Mouse (Mus musculus): ENCODE data around the gene Ackr4.

Gene Ackr4

GRCm38 (mm10) chr9:104126833-104127232 is at the start of gene Ackr4:
Ackr4 (minus strand) TSS chr9:104126933.
- no peak for DNase-seq (ENCODE audit: low read depth in 2 of 2, low spot score in 2 of 2)

- DNase-seq (ENCODE audit: low read depth in 2 of 2, low spot score in 2 of 2), result no peak
Measured at GRCm38 (mm10) chr9:104172342-104172741, 45.6 kb upstream of the Ackr4 start.

GRCm38 (mm10) chr9:104171651-104172050 is 44.9 kb upstream of the Ackr4 start:
- DNase-seq (ENCODE audit: low read depth in 2 of 2, low spot score in 2 of 2), result no peak

- no peak for DNase-seq (ENCODE audit: low read depth in 2 of 2, low spot score in 2 of 2)
Measured at GRCm38 (mm10) chr9:104169986-104170385, 43.3 kb upstream of the Ackr4 start.

GRCm38 (mm10) chr9:104165926-104166325 is 39.2 kb upstream of the Ackr4 start:
- DNase-seq (ENCODE audit: low read depth in 2 of 2, low spot score in 2 of 2), result no peak

GRCm38 (mm10) chr9:104164194-104164593 is 37.5 kb upstream of the Ackr4 start:
- DNase-seq (ENCODE audit: low read depth in 2 of 2, low spot score in 2 of 2), result no peak

GRCm38 (mm10) chr9:104161117-104161516 is 34.4 kb upstream of the Ackr4 start:
- no peak for DNase-seq (ENCODE audit: low read depth in 2 of 2, low spot score in 2 of 2)

GRCm38 (mm10) chr9:104157291-104157690 is 30.6 kb upstream of the Ackr4 start:
- DNase-seq (ENCODE audit: low read depth in 2 of 2, low spot score in 2 of 2), result no peak

- no peak for DNase-seq (ENCODE audit: low read depth in 2 of 2, low spot score in 2 of 2)
Measured at GRCm38 (mm10) chr9:104156506-104156905, 29.8 kb upstream of the Ackr4 start.

- no peak for DNase-seq (ENCODE audit: low read depth in 2 of 2, low spot score in 2 of 2)
Measured at GRCm38 (mm10) chr9:104155100-104155715, 28.5 kb upstream of the Ackr4 start.

GRCm38 (mm10) chr9:104152121-104152520 is 25.4 kb upstream of the Ackr4 start:
- no peak for DNase-seq (ENCODE audit: low read depth in 2 of 2, low spot score in 2 of 2)

GRCm38 (mm10) chr9:104148969-104149368 is 22.2 kb upstream of the Ackr4 start:
- no peak for DNase-seq (ENCODE audit: low read depth in 2 of 2, low spot score in 2 of 2)

- DNase-seq (ENCODE audit: low read depth in 2 of 2, low spot score in 2 of 2), result no peak
Measured at GRCm38 (mm10) chr9:104146683-104147082, 19.9 kb upstream of the Ackr4 start.

GRCm38 (mm10) chr9:104144314-104144996 is 17.7 kb upstream of the Ackr4 start:
- no peak for DNase-seq (ENCODE audit: low read depth in 2 of 2, low spot score in 2 of 2)

GRCm38 (mm10) chr9:104142805-104143204 is 16.1 kb upstream of the Ackr4 start:
- DNase-seq (ENCODE audit: low read depth in 2 of 2, low spot score in 2 of 2), result no peak

- DNase-seq (ENCODE audit: low read depth in 2 of 2, low spot score in 2 of 2), result no peak
Measured at GRCm38 (mm10) chr9:104140351-104140750, 13.6 kb upstream of the Ackr4 start.

- no peak for DNase-seq (ENCODE audit: low read depth in 2 of 2, low spot score in 2 of 2)
Measured at GRCm38 (mm10) chr9:104130141-104130755, 3.5 kb upstream of the Ackr4 start.

GRCm38 (mm10) chr9:104128110-104128509 is 1.4 kb upstream of the Ackr4 start:
- no peak for DNase-seq (ENCODE audit: low read depth in 2 of 2, low spot score in 2 of 2)

- DNase-seq (ENCODE audit: low read depth in 2 of 2, low spot score in 2 of 2), result no peak
Measured at GRCm38 (mm10) chr9:104123622-104124021, 3.1 kb downstream of the Ackr4 start.

GRCm38 (mm10) chr9:104123101-104123500 is 3.6 kb downstream of the Ackr4 start:
- no peak for DNase-seq (ENCODE audit: low read depth in 2 of 2, low spot score in 2 of 2)

GRCm38 (mm10) chr9:104109151-104109550 is 17.6 kb downstream of the Ackr4 start:
- no peak for DNase-seq (ENCODE audit: low read depth in 2 of 2, low spot score in 2 of 2)

- DNase-seq (ENCODE audit: low read depth in 2 of 2, low spot score in 2 of 2), result no peak
Measured at GRCm38 (mm10) chr9:104108571-104109143, 18.1 kb downstream of the Ackr4 start.
